Mouse (Mus musculus): ENCODE data around the gene Mfap3l. TPM values are rescaled to one million over a fixed set of nuclear protein-coding genes. Genes with fewer than 3 reads are reported as not detected.

Mfap3l gene
- polyA plus RNA-seq, 1 experiment from 2014 or later = 2.6 TPM

DNA sequence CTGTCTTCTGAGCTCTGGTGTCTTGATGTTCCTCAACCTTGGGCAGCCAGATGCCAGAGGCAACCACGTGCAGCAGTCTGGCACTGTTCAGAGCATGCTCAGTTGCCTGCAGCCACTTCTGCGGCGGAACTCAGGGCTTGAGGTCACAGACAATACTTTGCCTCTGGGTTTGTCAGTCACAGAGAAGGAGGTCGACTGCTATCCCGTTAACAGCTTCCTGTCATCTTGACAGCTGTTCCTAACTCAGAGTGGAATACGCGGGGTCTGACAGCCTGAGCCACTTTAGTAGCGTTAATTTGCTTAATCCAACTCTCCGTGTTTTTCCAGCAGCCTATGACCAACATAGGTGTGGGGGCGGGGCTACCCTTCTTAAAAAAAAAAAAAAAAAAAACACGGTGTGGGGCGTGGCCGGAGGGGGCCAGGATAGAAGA, 1.1 kb upstream of the Mfap3l start:
- Histone ChIP-seq H3K9ac (peak overlapping the region; percentile 23), H3K4me2 (peak overlapping the region; percentile 96)
- under 1% methylated on average over 13 of the region's 13 CpGs for WGBS

DNA sequence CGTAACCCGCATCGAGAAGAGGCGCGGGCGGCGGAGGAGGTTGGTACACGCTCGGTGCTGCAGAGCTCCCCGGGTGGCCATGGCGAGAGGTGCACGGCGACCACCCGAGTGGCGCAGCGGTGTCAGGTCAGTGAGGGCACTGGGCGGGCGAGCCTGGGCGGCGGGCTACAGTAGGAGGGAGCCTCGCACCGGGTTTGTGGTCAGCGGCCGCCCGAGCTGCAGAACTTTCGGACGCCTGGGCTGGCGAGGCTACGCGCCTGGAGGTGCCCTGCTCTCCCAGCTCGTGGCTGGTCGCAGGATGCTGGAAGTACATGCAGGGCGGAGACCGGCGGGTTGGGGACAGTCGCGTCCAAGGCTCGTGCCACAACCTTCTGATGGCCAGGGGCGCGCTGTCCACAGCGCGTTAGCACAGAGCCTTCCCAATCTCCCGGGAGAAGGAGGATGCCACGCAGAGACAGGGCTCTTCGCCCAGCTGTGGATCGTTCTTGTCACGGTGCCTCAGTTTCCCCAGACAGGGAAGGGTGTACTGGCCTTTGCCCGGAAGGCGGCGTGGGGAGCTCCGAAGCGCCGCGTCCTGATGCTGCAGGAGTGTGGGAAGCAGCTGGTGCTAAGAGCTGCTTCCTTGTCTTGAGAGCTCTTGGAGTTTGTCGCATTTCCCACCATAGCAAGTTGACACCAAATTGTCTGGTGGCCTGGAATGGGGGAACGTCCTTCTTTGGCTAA, 467 bp downstream of the Mfap3l start:
- H3K27ac ChIP-seq = peak overlapping the region; percentile 83
- ATAC-seq (replicated peaks) = peak; percentile 16
- WGBS = under 1% methylated on average over 56 of the region's 56 CpGs
- H3K36me3 ChIP-seq (replicated peaks) = no peaks in the 10 kb centered on the region
- H3K4me1 ChIP-seq = peaks cover 22% of the 10 kb centered on the region; the same call in 1 of the 2 replicates
- H3K27me3 ChIP-seq (replicated peaks) = peaks cover 8% of the 10 kb centered on the region
- H3K4me2 ChIP-seq = peak overlapping the region; percentile 96
- H3K9me3 ChIP-seq = no peaks in the 10 kb centered on the region
- H3K9ac ChIP-seq = peak overlapping the region; percentile 72
- H3K4me3 ChIP-seq = peak overlapping the region; percentile 71

More for the DNA sequence above, 1.1 kb upstream of the Mfap3l start:
- no peaks in the 10 kb centered on the region for H3K9me3 ChIP-seq
- peaks cover 22% of the 10 kb centered on the region; the same call in 1 of the 2 replicates for H3K4me1 ChIP-seq
- no peaks in the 10 kb centered on the region for H3K36me3 ChIP-seq (replicated peaks)
- ATAC-seq (replicated peaks) = peak; percentile 41
- peak overlapping the region; percentile 71 for H3K4me3 ChIP-seq
- H3K27me3 ChIP-seq (replicated peaks) = peaks cover 8% of the 10 kb centered on the region
- H3K27ac ChIP-seq = peak overlapping the region; percentile 59

DNA sequence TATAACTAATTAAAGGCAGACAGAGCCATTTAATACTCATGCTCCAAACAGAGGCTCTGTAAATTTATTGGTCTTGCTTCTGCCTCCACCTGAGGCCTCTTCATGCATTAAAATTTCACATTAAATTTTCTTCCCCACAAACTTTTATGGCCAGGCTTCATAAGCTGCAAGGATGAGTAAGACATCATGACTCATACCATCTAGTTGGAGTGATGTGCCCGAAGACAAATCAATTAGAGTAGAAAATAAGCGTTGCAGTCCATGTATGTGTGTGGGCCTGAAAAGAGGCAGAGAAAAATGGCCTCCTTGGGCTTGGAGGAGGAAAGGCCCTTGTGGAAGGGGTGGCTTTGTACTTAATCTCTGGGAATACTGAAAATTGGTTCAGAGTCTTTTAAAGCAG, 2.3 kb downstream of the Mfap3l start:
- no peak for ATAC-seq (replicated peaks)
- Histone ChIP-seq H3K9ac (no peak overlapping the region), H3K4me2 (no peak overlapping the region), H3K27me3 (replicated peaks) (peaks cover 4% of the 10 kb centered on the region), H3K27ac (no peak overlapping the region), H3K36me3 (replicated peaks) (no peaks in the 10 kb centered on the region), H3K4me1 (peaks cover 22% of the 10 kb centered on the region; the same call in 1 of the 2 replicates), H3K9me3 (no peaks in the 10 kb centered on the region), H3K4me3 (no peak overlapping the region)
- 80% methylated on average over 2 of the region's 2 CpGs for WGBS

DNA sequence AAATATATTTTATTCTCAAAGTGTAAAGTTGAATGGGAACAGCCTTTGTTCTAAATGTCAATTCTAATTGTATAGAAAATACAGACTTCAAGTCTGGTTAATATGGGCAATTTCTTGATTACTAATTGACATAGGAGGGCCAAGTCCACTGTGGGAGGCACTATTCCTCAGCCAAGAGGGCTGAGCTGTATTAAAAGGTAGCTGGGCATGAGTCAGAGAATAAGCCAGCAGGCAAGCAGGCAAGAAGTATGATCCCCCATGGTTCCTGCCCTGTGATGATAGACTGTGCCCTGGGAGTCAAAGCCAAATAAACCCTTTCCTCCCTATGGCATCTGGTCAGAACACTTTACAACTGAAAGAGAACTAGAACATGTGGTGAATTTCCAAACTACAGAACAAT, 3.2 kb downstream of the Mfap3l start:
- no peak overlapping the region for H3K4me3 ChIP-seq
- no peaks in the 10 kb centered on the region for H3K36me3 ChIP-seq (replicated peaks)
- H3K4me1 ChIP-seq = peaks cover 20% of the 10 kb centered on the region; the same call in 1 of the 2 replicates
- no peak overlapping the region for H3K4me2 ChIP-seq
- H3K9ac ChIP-seq = no peak overlapping the region
- H3K27me3 ChIP-seq (replicated peaks) = no peaks in the 10 kb centered on the region
- no peak for ATAC-seq (replicated peaks)
- no peak overlapping the region for H3K27ac ChIP-seq
- no peaks in the 10 kb centered on the region for H3K9me3 ChIP-seq

DNA sequence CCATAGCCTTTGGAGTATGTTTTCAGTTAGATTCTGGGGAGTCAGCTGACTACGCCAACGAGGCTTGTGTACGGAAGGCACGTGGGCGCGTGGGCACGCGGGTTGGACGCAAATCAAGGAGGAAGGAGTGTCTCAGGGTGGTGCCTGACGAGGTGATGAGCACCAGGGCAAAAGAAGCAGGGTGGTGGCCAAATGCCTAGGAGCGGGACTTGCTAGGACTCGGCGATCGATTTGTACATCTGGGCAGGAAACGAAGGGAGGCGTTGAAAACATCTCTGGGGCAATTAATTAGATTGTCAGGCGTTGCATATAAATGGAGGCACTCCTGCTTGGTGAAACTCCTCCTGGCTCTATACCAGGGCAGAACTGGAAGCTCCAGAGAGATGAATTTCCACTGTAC, 7.4 kb downstream of the Mfap3l start:
- Histone ChIP-seq H3K9me3 (no peaks in the 10 kb centered on the region), H3K27ac (no peak overlapping the region), H3K4me3 (no peak overlapping the region), H3K9ac (no peak overlapping the region), H3K36me3 (replicated peaks) (no peaks in the 10 kb centered on the region), H3K27me3 (replicated peaks) (no peaks in the 10 kb centered on the region), H3K4me1 (no peaks in the 10 kb centered on the region), H3K4me2 (no peak overlapping the region)
- ATAC-seq (replicated peaks) = no peak
- 92% methylated on average over 17 of the region's 17 CpGs for WGBS

DNA sequence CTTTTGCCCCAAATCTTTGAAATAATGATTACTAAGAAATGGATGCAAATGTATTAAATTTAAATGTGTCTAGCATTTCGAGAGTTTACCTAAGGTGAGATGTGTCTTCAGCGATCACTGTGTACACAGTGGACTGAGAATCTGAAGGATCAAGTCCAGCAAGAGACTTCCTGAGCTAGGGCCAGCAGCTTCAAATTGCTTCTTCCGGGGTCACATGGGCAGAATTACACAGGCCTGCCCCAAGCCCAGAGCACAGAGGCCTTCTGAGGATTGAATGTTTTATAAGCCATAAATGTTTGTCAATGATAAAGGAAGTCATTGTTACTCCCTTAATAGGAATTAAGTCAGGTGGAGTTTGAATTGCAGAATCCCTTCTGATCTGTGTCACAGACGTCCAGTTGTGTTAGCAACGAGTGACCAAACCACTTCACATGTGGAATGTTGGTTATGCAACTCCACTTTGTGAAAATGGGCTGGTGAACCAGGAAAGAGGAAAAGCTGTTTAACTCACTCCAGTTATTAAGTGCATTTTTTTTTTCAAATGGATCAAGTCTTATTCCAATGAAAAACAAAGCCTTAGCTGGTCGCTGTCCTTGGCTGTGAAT, 10.9 kb downstream of the Mfap3l start:
- H3K4me2 ChIP-seq = no peak overlapping the region
- H3K4me3 ChIP-seq = no peak overlapping the region
- no peaks in the 10 kb centered on the region for H3K4me1 ChIP-seq
- no peak overlapping the region for H3K9ac ChIP-seq
- H3K9me3 ChIP-seq = no peaks in the 10 kb centered on the region
- H3K27ac ChIP-seq = no peak overlapping the region
- H3K36me3 ChIP-seq (replicated peaks) = no peaks in the 10 kb centered on the region
- ATAC-seq (replicated peaks) = no peak
- H3K27me3 ChIP-seq (replicated peaks) = no peaks in the 10 kb centered on the region
- 73% methylated on average over 6 of the region's 6 CpGs for WGBS

DNA sequence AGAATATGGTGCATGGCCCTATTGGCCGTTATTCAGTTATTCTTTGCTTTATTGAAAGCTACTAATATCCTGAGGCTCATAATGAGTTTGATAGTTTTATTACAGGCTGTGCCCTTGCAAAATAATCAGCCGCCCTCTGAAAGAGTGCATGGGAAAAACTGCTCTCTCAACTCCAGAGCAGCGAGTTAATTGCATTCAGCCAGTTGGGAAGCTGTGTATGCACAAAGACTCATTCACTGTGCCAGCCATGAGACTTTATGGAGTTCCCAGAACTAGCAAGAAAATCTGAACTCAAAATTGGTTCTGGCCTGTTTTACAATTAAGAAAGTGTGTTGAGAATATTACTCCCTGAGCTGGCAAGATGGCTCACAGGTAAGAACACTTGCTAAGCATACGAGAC, 12.5 kb downstream of the Mfap3l start:
- no peaks in the 10 kb centered on the region for H3K4me1 ChIP-seq
- no peak overlapping the region for H3K9ac ChIP-seq
- H3K4me3 ChIP-seq = no peak overlapping the region
- no peaks in the 10 kb centered on the region for H3K27me3 ChIP-seq (replicated peaks)
- 77% methylated on average over 4 of the region's 4 CpGs for WGBS
- no peak overlapping the region for H3K27ac ChIP-seq
- H3K36me3 ChIP-seq (replicated peaks) = no peaks in the 10 kb centered on the region
- no peak for ATAC-seq (replicated peaks)
- no peaks in the 10 kb centered on the region for H3K9me3 ChIP-seq
- H3K4me2 ChIP-seq = no peak overlapping the region

DNA sequence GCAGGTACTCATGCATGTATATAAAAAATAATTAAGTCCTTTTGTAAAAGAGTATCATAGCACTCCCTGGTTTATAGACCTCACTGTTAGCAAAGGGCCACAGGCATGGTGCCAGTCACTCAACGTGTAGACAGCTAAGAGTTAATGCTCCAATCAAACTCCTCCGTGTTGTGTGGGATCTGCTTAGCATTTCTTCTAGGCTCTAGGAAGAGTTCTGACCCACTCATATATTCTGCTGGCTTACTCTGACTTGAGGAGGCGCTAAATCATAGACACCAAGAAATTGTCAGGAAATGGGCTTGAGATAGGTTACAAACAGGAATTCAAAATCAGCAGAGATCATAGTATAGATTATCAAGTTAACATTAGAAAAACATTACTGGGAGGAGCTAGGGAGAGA, 13.3 kb downstream of the Mfap3l start:
- H3K9me3 ChIP-seq = no peaks in the 10 kb centered on the region
- no peaks in the 10 kb centered on the region for H3K4me1 ChIP-seq
- 87% methylated on average over 3 of the region's 3 CpGs for WGBS
- no peaks in the 10 kb centered on the region for H3K36me3 ChIP-seq (replicated peaks)
- H3K27ac ChIP-seq = no peak overlapping the region
- H3K27me3 ChIP-seq (replicated peaks) = no peaks in the 10 kb centered on the region
- ATAC-seq (replicated peaks) = no peak
- H3K4me3 ChIP-seq = no peak overlapping the region
- no peak overlapping the region for H3K9ac ChIP-seq
- no peak overlapping the region for H3K4me2 ChIP-seq

DNA sequence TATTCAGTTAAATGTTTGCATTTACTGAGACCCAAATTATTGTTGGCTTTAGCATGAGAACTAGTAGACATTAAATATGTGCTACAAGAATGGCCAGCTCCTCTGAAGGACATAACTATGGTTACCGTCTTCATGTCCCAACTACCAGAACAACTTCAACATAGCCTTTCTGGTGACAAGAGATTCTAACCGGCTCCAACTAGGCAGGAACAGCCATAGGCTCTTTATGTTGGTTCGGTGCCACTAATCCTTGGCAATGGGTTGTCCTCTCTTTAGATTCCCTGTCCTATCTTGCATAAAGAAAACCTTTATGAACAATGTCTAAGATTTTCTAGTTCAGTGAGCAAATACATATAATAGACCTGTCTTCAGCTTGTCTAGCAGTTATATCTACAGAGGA, 14.7 kb downstream of the Mfap3l start:
- ATAC-seq (replicated peaks) = no peak
- Histone ChIP-seq H3K4me3 (no peak overlapping the region), H3K4me2 (no peak overlapping the region), H3K27ac (no peak overlapping the region), H3K4me1 (no peaks in the 10 kb centered on the region), H3K9ac (no peak overlapping the region), H3K36me3 (replicated peaks) (no peaks in the 10 kb centered on the region), H3K9me3 (no peaks in the 10 kb centered on the region), H3K27me3 (replicated peaks) (no peaks in the 10 kb centered on the region)
- WGBS = 91% methylated on average over 3 of the region's 3 CpGs

DNA sequence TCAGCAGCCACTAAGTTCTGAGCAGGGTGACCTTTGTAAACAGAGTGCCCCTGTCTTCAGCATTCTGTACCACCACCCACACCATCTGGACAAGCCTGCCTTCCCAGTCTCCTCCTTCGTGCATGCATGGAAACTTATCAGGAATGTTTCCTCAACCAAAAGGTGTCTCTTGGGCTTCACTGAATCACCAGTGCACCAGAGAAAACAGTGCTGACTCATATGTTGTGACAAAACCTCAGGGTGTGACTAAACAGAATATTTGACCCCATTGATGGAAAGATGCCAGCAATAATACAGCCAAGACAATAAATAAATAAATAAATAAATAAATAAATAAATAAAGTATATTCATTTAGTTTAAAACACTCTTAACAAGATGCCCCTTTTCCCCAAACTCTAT, 16.5 kb downstream of the Mfap3l start:
- Histone ChIP-seq H3K9me3 (no peaks in the 10 kb centered on the region), H3K27me3 (replicated peaks) (no peaks in the 10 kb centered on the region), H3K4me1 (no peaks in the 10 kb centered on the region), H3K4me2 (no peak overlapping the region), H3K4me3 (no peak overlapping the region), H3K27ac (no peak overlapping the region), H3K9ac (no peak overlapping the region), H3K36me3 (replicated peaks) (no peaks in the 10 kb centered on the region)
- no peak for ATAC-seq (replicated peaks)
- 87% methylated on average over 1 of the region's 1 CpGs for WGBS

DNA sequence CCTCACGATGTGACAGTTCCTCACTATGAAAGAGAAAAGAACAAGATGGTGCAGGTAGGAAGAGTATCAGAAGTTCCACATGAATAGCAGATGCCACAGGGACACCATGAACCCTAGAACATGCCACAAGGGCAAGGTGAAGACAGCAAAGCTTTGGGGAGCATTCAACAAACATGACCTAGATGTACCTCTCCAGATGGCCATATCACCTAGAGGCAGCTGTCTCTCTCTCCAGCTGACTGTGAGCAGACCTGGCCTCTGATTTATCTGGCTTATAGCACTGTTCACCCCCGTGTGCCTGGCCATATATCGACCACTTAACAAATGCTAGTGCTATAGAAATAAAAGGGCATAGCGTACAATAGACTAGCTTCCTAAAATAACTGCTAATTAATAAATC, 17.5 kb downstream of the Mfap3l start:
- WGBS = 90% methylated on average over 4 of the region's 4 CpGs
- H3K4me2 ChIP-seq = no peak overlapping the region
- no peak for ATAC-seq (replicated peaks)
- H3K27me3 ChIP-seq (replicated peaks) = no peaks in the 10 kb centered on the region
- no peaks in the 10 kb centered on the region for H3K4me1 ChIP-seq
- no peak overlapping the region for H3K4me3 ChIP-seq
- no peak overlapping the region for H3K9ac ChIP-seq
- H3K9me3 ChIP-seq = no peaks in the 10 kb centered on the region
- no peak overlapping the region for H3K27ac ChIP-seq
- no peaks in the 10 kb centered on the region for H3K36me3 ChIP-seq (replicated peaks)

DNA sequence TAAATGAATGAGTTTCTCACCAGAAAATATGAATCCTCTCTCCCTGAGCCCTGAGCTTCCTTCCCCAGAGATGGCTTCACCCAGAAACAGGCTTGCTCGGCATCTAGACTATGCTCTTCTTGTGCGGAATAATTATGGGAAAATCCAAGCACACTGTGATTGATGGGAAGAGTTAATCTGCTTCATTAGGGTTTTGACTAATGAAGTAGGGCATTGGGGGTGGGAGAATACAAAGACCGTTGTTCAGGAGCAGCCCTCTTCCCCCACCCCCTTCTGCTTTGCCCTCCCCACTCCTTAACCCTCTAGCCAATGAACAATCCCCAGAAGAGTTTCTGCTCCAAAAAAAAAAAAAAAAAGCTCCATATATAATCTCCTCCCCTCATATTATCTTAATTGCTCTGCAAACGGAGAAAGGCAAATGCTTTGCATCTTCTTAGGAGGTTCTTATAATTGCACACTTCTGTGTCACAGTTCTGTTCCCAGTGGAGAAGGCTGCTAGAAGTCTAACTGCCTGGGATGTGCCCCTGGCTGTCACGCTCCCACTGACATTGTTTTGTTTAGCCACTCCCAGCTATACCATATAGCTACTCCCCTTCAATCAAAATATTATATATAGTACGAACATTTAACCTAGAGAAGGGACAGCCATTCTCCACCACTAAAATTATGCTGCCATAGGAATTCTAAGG, 24.9 kb downstream of the Mfap3l start:
- Histone ChIP-seq H3K4me2 (no peak overlapping the region), H3K9me3 (no peaks in the 10 kb centered on the region), H3K27ac (no peak overlapping the region), H3K36me3 (replicated peaks) (no peaks in the 10 kb centered on the region), H3K4me3 (no peak overlapping the region), H3K4me1 (peaks cover 6% of the 10 kb centered on the region; the same call in 1 of the 2 replicates), H3K27me3 (replicated peaks) (no peaks in the 10 kb centered on the region), H3K9ac (no peak overlapping the region)
- 51% methylated on average over 6 of the region's 6 CpGs for WGBS
- ATAC-seq (replicated peaks) = peak; percentile 66

Data from midbrain, embryonic 15.5 days (tissue).